Mouse (Mus musculus): Measurements from ENCODE around the gene Slc22a12. TPM values are rescaled to one million over a fixed set of nuclear protein-coding genes. Genes with fewer than 3 reads are reported as not detected.

The Slc22a12 gene
- total RNA-seq, 2 experiments from 2014 or later, result not detected

DNA sequence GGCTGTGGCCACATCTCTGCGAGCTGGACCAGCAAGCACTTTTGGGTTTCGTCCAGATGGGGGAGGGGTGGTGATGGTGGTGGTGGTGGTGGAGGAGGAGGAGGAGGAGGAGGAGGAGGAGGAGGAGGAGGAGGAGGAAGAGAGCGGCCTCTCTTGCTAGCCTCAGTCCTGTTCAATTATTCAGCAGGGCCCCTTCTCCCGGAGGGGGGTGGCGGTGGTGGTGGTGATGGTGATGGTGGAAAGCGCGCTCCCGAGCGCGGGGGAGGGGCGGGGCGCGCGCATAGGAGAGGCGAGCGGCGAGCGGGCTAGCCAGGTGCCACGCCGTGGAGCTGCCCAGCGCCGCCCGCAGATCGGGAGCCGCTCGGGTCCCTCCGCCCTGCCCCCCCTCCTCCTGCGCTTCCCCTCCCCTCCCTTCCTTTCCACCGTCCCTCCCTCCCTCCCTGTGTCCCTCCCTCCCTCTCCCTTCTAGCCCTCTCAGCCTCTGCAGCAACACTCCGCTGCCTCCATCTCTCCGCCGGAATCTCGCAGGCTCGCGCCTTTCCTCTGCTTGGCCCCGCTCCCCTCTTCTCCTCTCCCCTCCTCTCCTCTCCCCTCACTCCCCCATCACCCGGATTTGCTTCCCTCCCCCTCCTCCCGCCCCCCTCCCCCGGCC lies 45.6 kb downstream of the Slc22a12 start:
- no peak for ATAC-seq (replicated peaks; ENCODE audit: low FRiP score, poor library complexity, severe bottlenecking)

DNA sequence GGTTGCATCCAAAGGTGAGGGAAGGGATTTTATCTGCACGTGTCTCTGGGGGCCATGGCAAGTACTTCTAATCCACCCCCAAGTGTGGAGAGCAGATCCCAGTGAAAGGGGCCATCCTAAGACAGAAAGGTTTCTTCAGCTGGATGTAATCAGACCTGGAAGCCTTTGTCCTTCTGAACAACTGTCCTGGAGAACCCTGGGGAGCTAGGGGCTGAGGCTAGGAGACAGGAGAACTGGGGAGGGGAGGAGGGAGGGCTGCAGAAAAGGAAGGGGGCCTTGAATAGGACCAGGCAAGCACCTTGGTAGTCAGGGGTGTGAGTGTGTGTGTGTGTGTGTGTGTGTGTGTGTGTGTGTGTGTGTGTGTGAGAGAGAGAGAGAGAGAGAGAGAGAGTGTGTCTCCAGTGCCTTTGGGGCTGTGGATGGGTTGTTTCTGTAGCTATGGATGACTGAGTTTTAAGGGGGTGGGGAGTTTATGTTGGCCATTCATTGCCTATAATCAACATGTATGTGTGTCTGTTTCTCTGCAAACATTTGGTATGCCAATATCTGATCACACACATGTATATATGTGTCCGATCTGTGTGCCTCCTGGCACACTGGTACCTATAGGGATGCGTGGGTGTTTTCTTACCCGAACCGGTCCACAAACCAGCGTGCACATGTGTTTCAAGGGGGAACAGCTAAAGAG lies 46.2 kb downstream of the Slc22a12 start:
- no peak for ATAC-seq (replicated peaks; ENCODE audit: low FRiP score, poor library complexity, severe bottlenecking)

DNA sequence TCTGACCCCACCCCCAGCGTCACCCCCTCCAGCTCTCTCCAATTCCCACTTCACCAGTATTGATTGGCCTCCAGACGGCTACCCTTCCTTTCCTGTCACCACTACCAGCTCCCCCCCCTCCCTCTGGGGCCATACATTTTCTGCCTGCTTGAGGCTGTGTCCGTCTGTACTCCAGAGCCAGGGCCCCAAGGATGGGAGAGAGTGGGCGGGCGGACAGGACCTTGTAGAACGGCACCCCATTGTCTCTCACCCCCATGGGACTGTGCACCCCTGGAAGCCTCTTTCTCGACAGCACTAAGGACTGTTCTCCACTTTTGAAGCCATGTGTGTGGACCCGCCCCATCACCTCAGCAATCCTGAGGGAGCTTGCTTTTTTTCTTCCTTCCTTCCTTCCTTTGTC lies 47.1 kb downstream of the Slc22a12 start:
- ATAC-seq (replicated peaks; ENCODE audit: low FRiP score, poor library complexity, severe bottlenecking), result no peak

DNA sequence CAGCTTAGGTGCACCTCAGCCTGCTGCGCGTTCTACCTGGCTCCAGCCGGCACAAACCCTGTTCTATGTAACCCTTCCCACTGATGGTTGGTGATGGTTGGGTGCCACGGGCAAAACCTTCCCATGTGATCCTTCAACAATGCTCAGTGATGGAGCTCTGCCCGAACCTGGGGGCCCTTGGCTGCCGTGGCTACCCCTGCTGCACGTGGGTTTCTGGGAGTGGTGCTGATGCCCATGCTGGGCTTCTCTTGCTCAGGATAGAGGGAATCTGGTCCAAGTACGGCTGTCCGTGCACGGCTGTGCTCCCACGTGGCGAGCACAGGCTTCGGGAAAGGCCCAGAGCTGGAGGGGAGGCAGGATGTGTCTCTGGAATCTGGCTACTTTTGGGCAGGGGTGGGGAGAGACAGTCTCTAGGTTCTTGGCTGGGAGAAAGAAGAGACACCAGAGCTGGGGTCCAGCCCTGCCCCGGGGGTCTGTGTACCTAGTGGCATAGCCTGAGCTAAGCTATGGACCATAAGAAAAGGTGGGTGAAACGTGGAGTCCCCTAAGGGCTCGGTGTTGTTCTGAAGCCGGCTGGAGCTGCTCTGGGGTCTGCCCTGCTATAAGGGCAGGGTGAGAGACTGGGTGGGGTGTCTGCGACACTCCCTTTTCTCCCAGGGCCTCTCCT lies 48.2 kb downstream of the Slc22a12 start:
- no peak for ATAC-seq (replicated peaks; ENCODE audit: low FRiP score, poor library complexity, severe bottlenecking)

DNA sequence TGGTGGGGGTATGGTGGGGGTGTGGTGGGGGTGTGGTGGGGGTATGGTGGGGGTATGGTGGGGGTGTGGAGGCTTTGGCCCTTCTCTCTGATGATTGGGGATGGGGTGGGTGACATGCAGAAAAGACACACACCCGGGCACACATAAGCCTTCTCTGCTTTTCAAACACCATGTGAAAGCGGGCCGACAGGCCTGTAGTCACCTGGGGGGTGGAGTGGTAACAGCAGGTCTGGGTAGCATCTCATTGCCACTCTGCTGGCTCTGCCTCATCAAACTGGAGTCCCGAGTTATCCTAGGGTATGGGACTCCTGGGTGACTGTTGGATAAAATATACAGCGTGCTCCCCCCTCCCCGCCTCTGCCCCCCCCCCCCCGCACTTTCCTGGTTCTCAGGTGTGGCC lies 48.8 kb downstream of the Slc22a12 start:
- ATAC-seq (replicated peaks; ENCODE audit: low FRiP score, poor library complexity, severe bottlenecking), result no peak

DNA sequence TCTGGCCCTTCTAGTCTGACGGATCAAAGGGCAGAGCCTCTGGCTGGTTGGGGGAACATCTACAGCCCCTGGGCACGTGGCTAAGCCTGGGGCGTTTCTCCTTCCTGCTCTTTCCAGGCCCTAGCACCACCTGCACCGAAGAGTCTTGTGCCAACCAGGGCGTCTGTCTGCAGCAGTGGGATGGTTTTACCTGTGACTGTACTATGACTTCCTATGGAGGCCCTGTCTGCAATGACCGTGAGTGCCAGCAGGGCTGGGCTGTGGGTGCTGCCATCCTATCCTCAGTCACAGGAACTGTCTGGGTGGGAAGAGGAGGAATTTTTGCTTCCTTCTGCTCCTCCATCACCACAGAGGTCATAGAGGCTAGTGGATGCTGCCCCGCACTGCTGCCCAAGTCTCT lies 49.6 kb downstream of the Slc22a12 start:
- ATAC-seq (replicated peaks; ENCODE audit: low FRiP score, poor library complexity, severe bottlenecking), result no peak

DNA sequence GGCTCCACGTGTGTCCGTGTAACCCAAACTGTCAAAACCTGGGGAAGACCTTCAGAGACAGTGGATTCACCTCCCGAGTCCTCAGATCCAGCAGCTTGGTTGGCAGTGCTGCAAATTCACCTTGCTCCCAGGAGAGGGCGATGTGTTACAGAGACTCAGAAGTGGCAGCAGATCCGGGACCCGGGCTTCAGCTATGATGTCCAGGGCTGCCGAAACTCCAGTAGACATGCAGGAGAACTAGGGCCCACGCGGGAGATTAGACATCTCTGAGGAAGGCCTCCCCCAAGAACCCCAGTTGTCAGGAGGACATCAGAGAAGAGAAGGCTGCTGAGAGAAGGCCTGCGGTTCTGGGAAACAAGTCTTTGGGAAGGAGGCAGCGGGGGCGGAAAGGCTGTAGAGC lies 50.7 kb downstream of the Slc22a12 start:
- no peak for ATAC-seq (replicated peaks; ENCODE audit: low FRiP score, poor library complexity, severe bottlenecking)

DNA sequence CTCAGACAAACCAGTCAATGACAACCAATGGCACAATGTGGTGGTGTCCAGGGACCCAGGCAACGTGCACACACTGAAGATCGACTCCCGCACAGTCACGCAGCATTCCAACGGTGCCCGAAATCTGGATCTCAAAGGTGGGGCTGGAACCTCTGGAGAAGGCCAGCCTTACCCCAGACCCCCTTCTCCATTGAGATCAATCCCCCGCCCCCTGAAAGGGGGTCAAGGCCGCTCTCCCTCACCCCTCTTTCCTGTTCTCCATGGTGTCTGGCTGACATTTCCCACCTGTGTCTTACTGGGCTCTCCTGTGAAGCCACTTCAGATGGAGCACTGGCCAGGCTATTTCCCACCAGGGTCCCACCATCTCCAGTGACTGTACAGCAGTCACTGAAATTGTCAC lies 51.3 kb downstream of the Slc22a12 start:
- ATAC-seq (replicated peaks; ENCODE audit: low FRiP score, poor library complexity, severe bottlenecking), result no peak

DNA sequence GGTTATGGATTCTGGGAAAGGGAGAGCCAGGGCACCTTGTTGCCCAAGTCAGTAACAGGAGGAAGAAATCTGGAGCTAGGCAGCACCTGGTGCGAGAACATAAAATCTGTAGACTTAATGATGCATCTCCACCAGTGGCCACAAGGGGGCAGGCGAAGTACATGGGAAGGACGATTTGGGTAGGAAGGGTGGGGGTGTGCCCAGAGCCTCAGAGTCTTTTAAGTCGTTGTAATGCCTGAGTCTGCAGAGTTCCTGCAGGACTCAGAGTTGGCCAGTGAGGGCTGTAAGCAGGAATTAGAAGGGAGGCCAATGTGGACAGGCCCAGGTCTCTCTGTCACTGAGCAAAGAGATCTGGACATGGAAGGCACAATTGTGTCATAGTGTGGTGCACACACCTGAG lies 53.8 kb downstream of the Slc22a12 start:
- peak; percentile 52; the same call in 1 of the 2 replicates for ATAC-seq (replicated peaks; ENCODE audit: low FRiP score, poor library complexity, severe bottlenecking)

Other genes with a start within 250 kb of the Slc22a12 start
- gene Cdc42bpg, start 236.6 kb downstream of the Slc22a12 start, total RNA-seq (2015; ENCODE audit: low replicate concordance), result 0.21 TPM in 1 of 2 replicates, not detected in the other
- gene Cdc42bpg, start 236.6 kb downstream of the Slc22a12 start, total RNA-seq (2017; ENCODE audit: low replicate concordance), result 0.17 and 0.70 TPM in 2 replicates
- 6.0 and 7.3 TPM in 2 replicates for gene Men1, start 208.1 kb downstream of the Slc22a12 start, total RNA-seq (2015; ENCODE audit: low replicate concordance)
- gene Men1, start 208.1 kb downstream of the Slc22a12 start, total RNA-seq (2017; ENCODE audit: low replicate concordance), result 2.5 and 9.6 TPM in 2 replicates
- 21.5 and 30.0 TPM in 2 replicates for gene Map4k2, start 201.9 kb downstream of the Slc22a12 start, total RNA-seq (2015; ENCODE audit: low replicate concordance)
- gene Map4k2, start 201.9 kb downstream of the Slc22a12 start, total RNA-seq (2017; ENCODE audit: low replicate concordance), result 14.5 and 21.1 TPM in 2 replicates
- 71.3 and 72.7 TPM in 2 replicates for gene Sf1, start 179.3 kb downstream of the Slc22a12 start, total RNA-seq (2015; ENCODE audit: low replicate concordance)
- gene Sf1, start 179.3 kb downstream of the Slc22a12 start, total RNA-seq (2017; ENCODE audit: low replicate concordance), result 42.1 and 81.4 TPM in 2 replicates
- gene Pygm, start 158.6 kb downstream of the Slc22a12 start, total RNA-seq (2015; ENCODE audit: low replicate concordance), result not detected in 2 replicates
- gene Pygm, start 158.6 kb downstream of the Slc22a12 start, total RNA-seq (2017; ENCODE audit: low replicate concordance), result not detected in 2 replicates
- 55.4 and 90.1 TPM in 2 replicates for gene Rasgrp2, start 143.7 kb downstream of the Slc22a12 start, total RNA-seq (2015; ENCODE audit: low replicate concordance)
- gene Rasgrp2, start 143.7 kb downstream of the Slc22a12 start, total RNA-seq (2017; ENCODE audit: low replicate concordance), result 31.9 and 39.0 TPM in 2 replicates
- not detected in 2 replicates for gene Nrxn2, start 124.3 kb downstream of the Slc22a12 start, total RNA-seq (2015; ENCODE audit: low replicate concordance)
- not detected in 2 replicates for gene Nrxn2, start 124.3 kb downstream of the Slc22a12 start, total RNA-seq (2017; ENCODE audit: low replicate concordance)